Mouse (Mus musculus) embryo, embryonic 10.5 days (tissue): Measurements from ENCODE around the gene Tigar.

Experiments
- DNase-seq: peaks from one replicate; pipeline ENCODE4 v3.0.0-alpha.2; 2015; ENCODE audit warnings: low spot score

Tigar gene

GRCm38 (mm10) chr6:127081820-127082219 lies 27.5 kb downstream of the Tigar start:
- no peak for DNase-seq

- peak; percentile 87 for DNase-seq
Observed at GRCm38 (mm10) chr6:127079867-127080731, 29.3 kb downstream of the Tigar start.

- DNase-seq = peak; percentile 80
Observed at GRCm38 (mm10) chr6:127072817-127073216, 36.5 kb downstream of the Tigar start, which contains the start of gene Fgf23. Fgf23 (plus strand) TSS chr6:127072902.

- DNase-seq = peak; percentile 42
Observed at GRCm38 (mm10) chr6:127064815-127065214, 44.5 kb downstream of the Tigar start.

DNA sequence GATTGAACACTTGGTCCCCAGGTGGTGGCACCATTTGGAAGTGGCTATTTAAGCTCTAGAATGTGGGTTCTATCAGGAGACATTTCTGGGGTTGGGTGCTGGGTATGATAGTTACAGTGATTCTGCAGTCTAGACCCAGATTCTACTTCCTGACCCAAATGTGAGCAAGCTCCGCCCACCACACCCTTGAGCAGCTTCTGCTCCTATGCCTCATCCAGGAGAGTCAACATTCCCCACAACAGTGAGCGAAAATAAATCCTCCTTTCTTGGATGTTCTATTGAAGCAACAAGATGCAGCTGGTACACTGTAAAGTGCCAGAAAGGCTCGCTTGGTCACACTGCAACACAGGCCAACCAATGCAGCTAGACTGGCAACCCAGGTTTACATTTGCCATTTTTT lies 45.4 kb downstream of the Tigar start:
- DNase-seq = no peak

- DNase-seq = no peak
Observed at GRCm38 (mm10) chr6:127059975-127060374, 49.4 kb downstream of the Tigar start.

DNA sequence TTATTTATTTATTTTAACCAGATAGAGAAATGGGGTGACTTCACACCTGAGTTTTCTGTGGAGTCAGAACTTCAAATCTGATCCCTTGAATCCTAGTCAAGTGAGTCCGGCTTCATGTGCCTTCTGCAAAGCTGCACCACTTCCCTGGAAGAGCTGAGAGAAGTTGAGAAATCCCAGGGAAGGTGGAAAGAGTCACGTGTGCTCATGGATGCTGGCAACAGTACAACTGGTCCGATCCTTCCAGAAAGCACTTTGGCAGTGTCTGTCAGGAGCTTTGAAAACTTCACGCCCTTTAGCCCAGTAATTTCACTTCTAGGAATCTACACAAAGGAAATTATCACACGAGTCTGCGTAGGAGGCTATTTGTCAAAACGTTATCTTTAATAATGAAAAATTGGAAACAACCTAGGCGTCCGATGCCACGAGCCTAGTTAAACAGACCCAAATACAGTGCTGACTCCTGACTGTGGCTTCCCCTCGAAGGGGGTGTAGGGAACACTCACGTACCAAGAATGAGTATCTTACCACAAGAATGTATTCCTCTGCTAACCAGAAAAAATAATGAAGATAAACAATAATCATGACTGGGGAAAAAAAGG lies 52.3 kb downstream of the Tigar start:
- DNase-seq = no peak

DNA sequence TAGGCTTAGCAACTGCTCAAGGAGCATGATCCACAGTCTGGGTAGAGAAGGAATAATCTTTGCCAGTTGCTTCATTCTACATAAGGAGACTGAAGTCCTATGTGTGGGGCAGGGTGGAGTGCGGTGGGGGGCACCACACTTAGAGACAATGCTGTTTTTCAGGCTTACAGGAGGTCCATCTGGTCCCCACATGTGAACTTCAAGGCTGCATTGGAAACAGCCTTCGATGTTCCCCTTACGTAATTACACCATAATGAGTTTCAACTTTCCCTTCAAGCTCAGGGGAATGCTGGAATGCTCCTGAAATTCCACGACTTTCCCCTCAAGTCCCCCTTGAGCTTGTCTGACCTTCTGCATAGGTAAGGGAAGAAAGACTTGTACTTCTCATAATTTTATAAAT lies 58.5 kb downstream of the Tigar start:
- DNase-seq = peak; percentile 71

DNA sequence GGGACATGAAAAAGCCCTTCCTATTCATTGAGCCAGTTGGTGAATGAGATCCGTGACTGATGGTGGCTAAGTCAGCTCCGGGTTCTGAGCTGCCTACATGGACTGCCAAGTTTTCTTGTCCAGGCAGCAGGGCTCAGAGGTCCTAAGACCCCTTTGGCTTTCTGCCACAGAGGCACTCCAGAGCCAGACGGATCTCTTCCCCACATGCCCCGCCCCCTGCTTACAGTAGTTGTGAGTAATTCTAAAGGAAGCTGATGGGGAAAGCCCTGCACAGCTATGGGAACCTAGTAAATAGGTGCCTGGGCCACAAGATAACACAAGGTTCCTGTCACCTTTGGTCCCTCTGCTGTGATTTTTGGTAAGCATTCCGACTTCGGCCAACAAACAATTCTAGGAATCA lies 64.4 kb downstream of the Tigar start:
- DNase-seq = no peak
